Mouse (Mus musculus) embryonic fibroblast, embryonic 13.5 days (primary cell): Measurements from ENCODE around the gene Pold2.

Experiments
- CTCF ChIP-seq: IDR thresholded peaks from 2 replicates; pipeline ENCODE4 v1.5.1; 2011; ENCODE audit warnings: mild to moderate bottlenecking, control low read depth, low read length, moderate library complexity, borderline replicate concordance; ENCODE audit not compliant: insufficient read depth
- POLR2A ChIP-seq: IDR thresholded peaks from 2 replicates; pipeline ENCODE4 v1.6.1; 2011; ENCODE audit warnings: low read depth, mild to moderate bottlenecking, control low read depth, low read length, moderate library complexity

- TF ChIP-seq POLR2A (no peak), CTCF (no peak)
These were observed 37.7 kb downstream of the Pold2 start for GRCm38 (mm10) chr11:5840346-5840745.
